Mouse (Mus musculus) fat pad, adult 2 months (tissue): Measurements from ENCODE around the gene Gnb2.

Source experiments
- DNase-seq: peaks from one replicate; pipeline ENCODE4 v3.0.0-alpha.2; 2011; ENCODE audit warnings: low read depth, low spot score; ENCODE audit errors: extremely low read depth

Gnb2 gene

GRCm38 (mm10) chr5:137533117-137533827 lies at the start of gene Gnb2, which contains the start of gene Epo:
Gene Gnb2 (minus strand): TSS chr5:137533510.
Gene Epo (minus strand): TSS chr5:137533242.
- DNase-seq, result peak; percentile 77

DNA sequence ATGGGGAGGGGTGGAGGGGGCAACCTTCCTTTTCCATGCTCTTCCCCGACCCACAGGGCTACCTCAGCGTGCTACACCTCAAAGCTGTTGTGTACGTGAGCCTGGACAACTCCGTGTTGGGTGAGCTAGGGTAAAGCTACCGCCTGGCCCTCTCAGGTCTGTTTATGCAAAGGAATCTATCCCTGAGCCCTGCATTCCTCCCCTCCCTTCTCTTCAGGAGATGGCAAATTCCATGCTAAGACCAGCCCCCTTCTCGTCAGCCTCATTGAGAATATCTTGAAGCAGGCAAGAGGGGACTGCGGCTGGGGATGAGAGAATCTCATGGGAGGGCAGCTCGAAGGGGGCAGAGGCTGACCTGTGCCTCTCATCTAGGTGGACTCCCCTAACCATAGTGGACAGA lies 49.4 kb upstream of the Gnb2 start:
- DNase-seq, result no peak

- no peak for DNase-seq
Measured at GRCm38 (mm10) chr5:137580246-137580645, 46.9 kb upstream of the Gnb2 start.

DNA sequence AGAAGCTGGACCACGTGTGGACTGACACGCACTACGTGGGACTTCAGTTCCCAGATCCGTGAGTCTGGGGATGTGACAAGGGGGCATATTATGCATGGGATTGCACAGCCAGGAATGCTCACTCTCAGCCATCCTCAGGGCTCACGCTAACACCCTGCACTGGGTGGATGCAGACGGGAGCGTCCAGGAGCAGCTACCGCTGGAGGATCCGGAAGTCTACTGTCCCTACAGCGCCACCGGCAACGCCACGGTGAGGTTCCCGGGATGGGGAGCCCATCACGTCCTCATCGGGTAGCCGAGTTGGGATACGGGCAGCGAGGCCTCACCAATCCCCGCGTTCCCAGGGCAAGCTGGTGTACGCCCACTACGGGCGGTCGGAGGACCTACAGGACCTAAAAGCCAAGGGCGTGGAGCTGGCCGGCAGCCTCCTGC lies 41.2 kb upstream of the Gnb2 start:
- DNase-seq, result no peak

DNA sequence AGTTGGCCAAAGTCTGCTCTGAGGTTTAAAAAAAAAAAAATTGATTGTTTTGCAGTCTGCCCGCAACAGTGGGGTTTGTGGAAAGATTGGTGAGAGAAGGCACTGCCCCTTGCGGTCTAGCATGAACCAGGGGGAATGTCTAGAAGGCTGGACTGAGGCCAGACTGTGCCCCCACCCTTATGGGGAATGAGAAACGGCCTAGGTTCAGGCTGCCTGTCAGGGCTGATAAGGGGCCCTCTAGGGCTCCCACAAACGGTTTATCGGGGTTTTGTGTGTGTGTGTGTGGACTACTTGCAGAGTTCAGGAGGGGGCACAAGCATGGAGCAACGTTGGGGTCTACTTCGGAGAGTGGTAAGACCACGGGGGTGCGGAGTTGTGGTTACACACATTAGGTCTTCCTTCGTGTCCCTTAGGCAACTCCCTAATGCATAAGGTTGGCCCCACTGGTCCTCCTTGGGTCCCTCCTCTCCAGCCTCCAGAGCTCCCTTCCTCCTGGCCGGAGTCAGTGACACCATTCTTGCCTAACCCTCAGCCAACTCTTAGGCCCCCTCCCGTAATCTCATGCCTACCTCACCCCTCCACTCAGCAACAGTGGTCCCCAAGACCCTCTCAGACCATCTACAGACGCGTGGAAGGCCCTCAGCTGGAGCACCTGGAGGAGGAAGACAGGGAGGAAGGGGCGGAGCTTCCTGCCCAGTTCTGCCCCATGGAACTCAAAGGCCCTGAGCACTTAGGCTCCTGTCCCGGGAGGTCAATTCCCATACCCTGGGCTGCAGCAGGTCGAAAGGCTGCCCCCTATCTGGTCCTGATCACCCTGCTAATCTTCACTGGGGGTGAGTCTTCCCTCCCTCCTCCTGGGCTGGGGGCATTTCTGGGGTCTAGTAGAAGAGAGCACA lies 37.6 kb upstream of the Gnb2 start:
- no peak for DNase-seq

- no peak for DNase-seq
Measured at GRCm38 (mm10) chr5:137570181-137570580, 36.9 kb upstream of the Gnb2 start.

- DNase-seq, result no peak
Measured at GRCm38 (mm10) chr5:137569665-137570064, 36.4 kb upstream of the Gnb2 start, which contains the start of gene Tfr2. Gene Tfr2 (plus strand): TSS chr5:137569840.

DNA sequence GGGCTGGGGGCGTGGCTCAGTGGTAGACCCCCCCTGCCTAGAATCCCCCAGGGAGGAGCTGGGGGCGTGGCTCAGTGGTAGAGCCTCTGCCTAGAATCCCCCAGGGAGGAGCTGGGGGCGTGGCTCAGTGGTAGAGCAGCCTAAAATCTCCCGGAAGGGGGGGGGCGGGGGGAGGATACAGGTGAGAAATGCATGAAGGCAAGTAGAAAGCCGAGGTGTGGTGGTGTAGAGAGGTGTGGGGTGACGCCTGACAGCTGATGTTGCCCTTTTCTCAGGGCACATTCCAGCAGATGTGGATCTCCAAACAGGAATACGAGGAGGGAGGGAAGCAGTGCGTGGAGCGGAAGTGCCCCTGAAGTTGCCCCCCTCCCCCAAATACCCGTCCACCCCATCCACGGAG lies 35.7 kb upstream of the Gnb2 start:
- no peak for DNase-seq

DNA sequence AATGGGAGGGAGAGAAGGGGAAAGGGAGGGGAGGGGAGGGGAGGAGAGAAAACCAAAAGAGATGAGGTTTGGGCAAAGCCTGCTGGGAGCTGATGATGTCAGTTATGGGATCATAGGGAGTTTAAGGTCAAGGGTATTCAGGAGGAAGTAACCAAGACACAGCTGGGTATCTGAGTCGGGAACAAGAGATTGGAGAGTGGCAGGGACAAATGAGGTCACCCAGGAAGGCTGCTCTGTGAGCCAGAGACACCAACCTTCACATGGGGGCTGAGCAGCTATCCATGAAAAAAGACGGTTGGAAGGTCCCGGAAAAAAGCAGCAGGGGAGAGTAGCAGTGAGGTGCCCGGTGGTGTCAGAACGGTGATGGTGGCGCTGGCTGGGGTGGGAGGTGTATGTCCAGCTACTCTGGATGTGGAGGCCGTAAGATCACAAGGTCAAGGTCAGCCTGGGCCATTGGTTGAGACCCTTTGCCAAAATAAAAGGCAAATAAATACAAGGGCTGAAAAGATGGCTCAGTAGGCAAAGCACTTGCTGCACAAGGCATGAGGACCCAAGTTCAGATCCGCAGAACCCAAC lies 35.0 kb upstream of the Gnb2 start:
- no peak for DNase-seq

GRCm38 (mm10) chr5:137566416-137566815 lies 33.1 kb upstream of the Gnb2 start:
- DNase-seq, result no peak

DNA sequence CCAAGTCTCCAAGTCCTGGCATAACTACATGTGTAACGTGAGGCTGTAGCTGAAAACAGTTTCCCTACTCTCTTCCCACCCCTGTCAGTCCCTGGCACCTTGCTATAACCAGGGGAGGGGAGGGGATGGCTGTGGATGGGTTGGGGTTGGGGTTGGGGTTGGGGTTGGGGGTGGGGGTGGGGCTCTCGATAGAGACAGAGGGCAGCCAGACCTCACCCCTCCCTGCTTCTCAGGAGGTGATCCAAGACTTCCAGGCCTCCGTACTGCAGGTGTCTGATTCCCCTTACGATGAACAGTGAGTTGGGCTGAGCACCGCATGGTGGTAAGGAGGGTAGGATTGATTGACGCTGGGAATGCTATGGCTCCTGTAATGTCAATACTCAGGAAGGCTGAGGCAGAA lies 32.4 kb upstream of the Gnb2 start:
- DNase-seq, result no peak

- DNase-seq, result no peak
Measured at GRCm38 (mm10) chr5:137562965-137563364, 29.7 kb upstream of the Gnb2 start.

GRCm38 (mm10) chr5:137561556-137561955 lies 28.2 kb upstream of the Gnb2 start:
- DNase-seq, result no peak

GRCm38 (mm10) chr5:137553898-137554297 lies 20.6 kb upstream of the Gnb2 start:
- DNase-seq, result no peak

- DNase-seq, result no peak
Measured at GRCm38 (mm10) chr5:137553411-137553837, 20.1 kb upstream of the Gnb2 start, which contains the start of gene Actl6b. Gene Actl6b (plus strand): TSS chr5:137553517.

DNA sequence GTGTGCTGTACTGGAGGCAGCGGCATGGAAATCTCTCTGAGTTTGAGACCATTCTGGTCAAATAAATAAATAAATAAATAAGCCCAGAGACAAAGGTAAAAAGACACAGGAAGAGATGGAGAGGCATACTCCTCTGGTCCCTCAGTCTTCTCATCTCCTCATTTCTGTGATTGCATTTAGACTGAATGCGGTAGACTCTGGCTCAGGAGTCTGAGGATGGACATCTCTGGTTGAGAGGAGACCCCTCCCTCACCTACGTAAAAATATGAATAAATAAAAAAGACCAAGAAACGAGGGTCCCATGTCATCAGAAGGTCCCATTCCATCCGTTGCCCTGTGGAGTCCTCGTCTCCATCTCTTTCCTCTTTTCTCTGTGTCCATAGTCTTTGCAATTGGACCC lies 19.7 kb upstream of the Gnb2 start:
- no peak for DNase-seq

GRCm38 (mm10) chr5:137551119-137551518 lies 17.8 kb upstream of the Gnb2 start:
- DNase-seq, result no peak

GRCm38 (mm10) chr5:137549840-137550239 lies 16.5 kb upstream of the Gnb2 start:
- DNase-seq, result no peak

DNA sequence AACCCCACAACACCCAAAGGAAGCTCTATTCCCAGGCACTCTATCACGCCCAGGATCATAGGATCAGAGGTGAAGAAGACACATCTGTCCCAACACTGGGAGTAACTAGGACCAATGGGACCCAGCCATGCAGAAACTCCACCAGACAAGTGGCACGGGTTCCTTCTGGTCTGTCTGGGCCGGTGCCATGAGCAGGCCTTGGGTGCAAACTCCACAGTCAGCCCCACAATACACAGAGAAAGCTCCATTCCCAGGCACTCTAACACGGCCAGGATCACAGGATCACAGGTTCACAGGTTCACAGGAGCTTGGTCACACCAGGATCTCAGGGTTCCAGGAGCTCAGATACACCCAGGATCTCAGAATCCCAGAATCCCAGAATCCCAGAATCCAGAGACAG lies 12.3 kb upstream of the Gnb2 start:
- no peak for DNase-seq

GRCm38 (mm10) chr5:137544926-137545325 lies 11.6 kb upstream of the Gnb2 start:
- no peak for DNase-seq

DNA sequence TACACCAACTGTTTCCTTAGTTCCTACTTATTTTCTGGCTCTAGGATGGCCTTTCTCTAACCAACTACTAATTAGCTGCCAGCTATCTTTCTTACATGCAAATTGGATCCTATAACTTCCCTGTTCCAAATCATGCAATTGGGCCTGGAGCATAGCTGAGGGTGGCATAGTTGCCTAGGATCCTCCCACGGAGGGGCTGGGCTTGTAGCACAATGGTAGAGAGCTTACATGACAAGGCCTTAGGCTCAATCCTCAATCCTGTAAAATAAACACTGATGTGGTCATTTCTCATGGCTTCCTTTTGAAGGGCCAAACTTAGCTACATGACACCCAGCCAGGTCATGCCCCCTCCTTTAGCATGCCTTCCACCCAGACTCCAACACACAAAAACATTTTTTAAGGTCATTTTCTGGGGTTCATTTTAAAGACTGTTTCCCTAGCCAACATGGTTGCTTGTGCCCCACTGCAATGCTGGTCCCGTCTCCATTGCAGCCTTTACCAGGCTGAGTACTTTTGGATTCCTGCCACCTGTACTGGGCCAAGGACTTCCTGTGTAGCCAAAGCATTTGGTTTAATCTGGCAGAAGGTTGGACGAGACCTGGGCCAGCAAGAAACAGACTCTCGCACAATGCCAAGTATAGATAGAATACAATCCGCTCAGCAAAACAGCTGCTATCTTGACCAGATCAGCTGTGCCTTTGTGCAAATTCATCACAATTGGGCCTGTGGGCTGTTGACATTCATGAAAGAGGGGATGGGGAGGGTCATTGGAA lies 8.6 kb upstream of the Gnb2 start:
- DNase-seq, result peak; percentile 49
